Mouse (Mus musculus): ENCODE results near the gene Gadl1. TPM values are rescaled to one million over a fixed set of nuclear protein-coding genes. Genes with fewer than 3 reads are reported as not detected.
A peak's percentile ranks its signal among the peaks of the same experiment; 100 is the strongest.

The Gadl1 gene
- total RNA-seq, 2 experiments from 2014 or later, result 0.82 TPM; not detected in 1

DNA sequence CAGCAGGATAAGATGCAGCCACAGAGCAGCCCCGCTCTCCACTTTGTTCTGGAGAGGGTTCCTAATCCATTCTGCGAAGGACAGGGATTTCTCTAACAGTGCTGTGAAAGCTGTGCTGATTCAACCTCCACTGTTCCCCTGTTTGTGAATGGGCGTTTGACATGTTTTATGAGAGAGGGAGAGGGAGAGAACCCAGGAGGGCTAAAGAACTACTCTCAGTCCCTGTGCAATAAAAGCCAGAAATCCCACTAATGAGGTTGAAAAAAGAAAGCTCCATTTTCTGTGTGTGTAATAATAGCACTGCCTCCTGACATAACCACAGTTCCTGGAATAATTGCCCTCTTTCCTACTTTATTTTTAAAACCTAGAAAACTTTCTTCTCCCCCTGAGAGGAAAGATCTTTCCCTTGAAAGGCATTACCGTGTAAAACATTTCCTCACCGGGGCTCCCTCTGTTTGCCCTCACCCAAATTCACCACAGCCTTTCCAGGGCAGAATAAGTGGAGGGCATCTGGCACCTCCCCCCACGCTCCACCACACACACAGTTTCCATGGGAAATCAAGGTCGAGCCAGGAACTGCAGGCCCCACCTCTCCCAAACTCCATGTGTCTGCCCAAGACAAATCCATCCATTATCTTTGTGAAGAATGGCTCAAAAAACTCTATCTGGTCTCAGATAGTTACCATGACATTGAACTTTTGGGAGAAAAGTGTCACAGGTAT lies 24.1 kb downstream of the Gadl1 start:
- ATAC-seq (replicated peaks; ENCODE audit: poor library complexity, severe bottlenecking), result no peak

DNA sequence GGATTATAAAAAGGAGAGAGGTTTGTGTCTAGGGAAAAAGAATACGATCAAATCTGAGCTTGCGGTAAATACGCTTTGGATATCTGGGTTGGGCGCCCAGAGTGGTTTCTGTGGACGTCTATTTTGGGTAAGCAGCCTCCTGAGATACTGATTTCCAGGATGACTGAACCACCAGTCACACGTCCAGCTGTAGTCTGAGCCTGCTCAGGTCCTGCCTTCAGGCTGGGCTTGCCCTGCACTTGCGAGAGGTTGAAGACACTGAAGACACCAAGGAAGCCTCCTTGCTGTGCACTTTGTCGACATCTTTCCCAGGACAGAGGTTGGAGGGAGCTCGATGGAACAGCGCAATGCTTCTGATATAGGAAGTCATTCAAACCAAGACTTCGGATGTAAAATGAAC lies 25.0 kb downstream of the Gadl1 start:
- no peak for ATAC-seq (replicated peaks; ENCODE audit: poor library complexity, severe bottlenecking)

GRCm38 (mm10) chr9:115936350-115936749 lies 27.1 kb downstream of the Gadl1 start:
- 0 out of 2 replicates have a peak, but pooled peaks have one; percentile 9 for ATAC-seq (replicated peaks; ENCODE audit: poor library complexity, severe bottlenecking)

DNA sequence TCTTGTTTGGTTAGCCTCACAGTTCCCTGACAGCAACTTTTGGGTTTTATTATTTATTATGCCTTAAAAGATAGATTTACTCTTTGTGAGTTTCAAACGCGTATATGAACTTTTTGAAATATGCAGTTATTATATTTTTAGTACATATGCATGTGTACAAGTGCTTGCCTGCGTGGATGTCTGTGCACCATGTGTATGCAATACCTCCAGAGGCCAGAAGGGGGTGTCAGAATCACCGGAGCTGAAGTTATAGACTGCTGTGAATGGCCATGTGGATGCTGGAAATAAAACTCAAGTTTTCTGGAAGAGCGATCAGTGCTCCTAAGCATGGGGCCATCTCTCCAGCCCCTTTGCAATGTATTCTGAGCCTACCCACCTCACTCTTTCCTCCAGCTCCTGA lies 28.7 kb downstream of the Gadl1 start:
- no peak for ATAC-seq (replicated peaks; ENCODE audit: poor library complexity, severe bottlenecking)

- ATAC-seq (replicated peaks; ENCODE audit: poor library complexity, severe bottlenecking), result no peak
Observed at GRCm38 (mm10) chr9:115939420-115939819, 30.2 kb downstream of the Gadl1 start.

- no peak for ATAC-seq (replicated peaks; ENCODE audit: poor library complexity, severe bottlenecking)
Observed at GRCm38 (mm10) chr9:115941171-115941570, 31.9 kb downstream of the Gadl1 start.

GRCm38 (mm10) chr9:115942486-115942885 lies 33.2 kb downstream of the Gadl1 start:
- ATAC-seq (replicated peaks; ENCODE audit: poor library complexity, severe bottlenecking), result no peak

GRCm38 (mm10) chr9:115942989-115943388 lies 33.7 kb downstream of the Gadl1 start:
- ATAC-seq (replicated peaks; ENCODE audit: poor library complexity, severe bottlenecking), result peak; percentile 72

- no peak for ATAC-seq (replicated peaks; ENCODE audit: poor library complexity, severe bottlenecking)
Observed at GRCm38 (mm10) chr9:115943577-115944320, 34.5 kb downstream of the Gadl1 start.

GRCm38 (mm10) chr9:115965056-115965455 lies 55.8 kb downstream of the Gadl1 start:
- ATAC-seq (replicated peaks; ENCODE audit: poor library complexity, severe bottlenecking), result no peak

DNA sequence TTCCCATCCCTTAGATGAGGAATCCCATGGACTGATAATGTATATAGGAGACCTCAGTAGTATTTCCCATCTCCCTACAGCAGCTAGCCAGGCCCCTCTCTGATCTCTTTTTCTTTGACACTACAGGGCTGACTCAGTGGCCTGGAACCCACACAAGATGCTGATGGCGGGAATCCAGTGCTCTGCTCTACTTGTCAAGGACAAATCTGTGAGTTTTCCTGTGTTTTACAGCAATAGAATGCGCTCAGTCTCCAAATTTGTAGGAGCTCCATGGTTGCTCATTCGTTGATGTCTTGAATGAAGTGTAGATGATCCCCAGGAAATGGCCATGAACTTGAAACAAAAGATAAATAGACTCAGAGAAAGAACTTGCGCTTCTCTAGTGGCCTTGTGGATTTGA lies 56.9 kb downstream of the Gadl1 start:
- no peak for ATAC-seq (replicated peaks; ENCODE audit: poor library complexity, severe bottlenecking)

GRCm38 (mm10) chr9:115966746-115967145 lies 57.5 kb downstream of the Gadl1 start:
- ATAC-seq (replicated peaks; ENCODE audit: poor library complexity, severe bottlenecking), result no peak

DNA sequence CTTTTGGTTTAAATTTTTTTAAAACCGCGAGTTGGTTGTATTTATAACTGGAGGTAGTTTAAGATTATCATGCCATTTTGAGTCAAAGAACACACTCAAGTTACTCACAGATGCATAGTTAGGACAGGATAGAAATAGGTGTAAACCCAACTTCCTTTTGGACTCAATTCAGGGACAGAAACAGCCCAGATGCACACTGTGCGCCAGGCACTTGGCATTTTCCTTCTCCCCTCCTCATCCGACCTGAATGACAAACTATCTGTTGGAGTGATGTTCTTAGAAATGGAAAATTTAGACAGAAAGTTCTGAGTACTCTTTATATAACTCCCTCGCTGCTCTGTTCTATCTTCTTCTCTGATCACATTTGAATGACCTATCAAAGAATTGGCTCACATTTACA lies 58.4 kb downstream of the Gadl1 start:
- no peak for ATAC-seq (replicated peaks; ENCODE audit: poor library complexity, severe bottlenecking)

GRCm38 (mm10) chr9:115976901-115977300 lies 67.6 kb downstream of the Gadl1 start:
- no peak for ATAC-seq (replicated peaks; ENCODE audit: poor library complexity, severe bottlenecking)

DNA sequence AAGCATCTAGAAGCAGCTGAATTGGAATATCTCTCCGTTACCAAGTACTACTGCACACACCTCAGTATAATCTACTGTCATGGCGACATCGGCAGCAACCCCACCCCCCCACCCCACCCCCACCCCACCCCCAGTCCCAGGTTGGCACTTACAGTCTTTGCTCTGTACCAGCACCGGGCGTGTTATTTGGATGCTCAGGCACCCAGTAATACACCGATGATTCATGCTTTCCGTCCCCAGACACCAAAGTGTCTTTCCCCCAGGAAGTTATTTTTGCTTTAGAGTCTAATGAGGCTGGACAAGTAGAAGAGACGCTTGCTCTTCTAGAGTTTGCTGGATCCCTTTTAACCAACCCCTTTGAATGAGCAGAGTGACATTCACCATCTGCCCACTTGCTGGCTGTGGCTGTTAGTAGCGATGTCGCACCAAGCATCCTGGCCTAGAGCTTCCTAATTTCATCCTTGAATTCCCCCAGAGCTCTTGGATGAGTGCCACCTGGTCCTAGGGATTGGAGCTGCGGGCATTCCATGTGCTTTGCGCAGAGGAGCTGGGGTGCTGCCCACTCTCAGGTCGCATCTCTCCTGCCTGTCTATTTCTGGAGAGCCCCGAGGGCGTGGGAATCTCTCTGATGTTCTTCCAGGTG lies 68.5 kb downstream of the Gadl1 start:
- ATAC-seq (replicated peaks; ENCODE audit: poor library complexity, severe bottlenecking), result no peak

- no peak for ATAC-seq (replicated peaks; ENCODE audit: poor library complexity, severe bottlenecking)
Observed at GRCm38 (mm10) chr9:115978478-115978877, 69.2 kb downstream of the Gadl1 start.

- ATAC-seq (replicated peaks; ENCODE audit: poor library complexity, severe bottlenecking), result no peak; the same call in 1 of the 2 replicates
Observed at GRCm38 (mm10) chr9:115990661-115991060, 81.4 kb downstream of the Gadl1 start.

DNA sequence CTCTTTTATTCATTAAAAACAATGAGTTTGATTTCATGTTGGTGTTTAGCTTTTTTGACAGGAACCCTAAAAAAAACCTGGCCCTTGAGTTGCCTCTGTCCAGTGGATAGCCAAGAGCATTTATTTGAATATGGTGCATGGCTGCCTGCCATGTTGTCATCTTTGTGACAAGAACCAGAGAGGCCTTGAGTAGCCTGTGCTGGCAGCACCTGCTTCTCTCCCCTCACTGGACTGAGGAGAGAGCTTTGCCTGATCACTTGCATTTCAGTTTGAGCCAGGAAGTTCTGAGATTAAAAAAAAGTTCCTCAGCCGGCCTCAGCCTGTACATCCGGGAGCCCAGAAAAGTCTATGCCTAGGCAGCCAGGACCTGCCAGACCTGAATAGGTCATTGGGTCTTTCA lies 85.5 kb downstream of the Gadl1 start:
- no peak for ATAC-seq (replicated peaks; ENCODE audit: poor library complexity, severe bottlenecking)

GRCm38 (mm10) chr9:115995856-115996560 lies 86.8 kb downstream of the Gadl1 start:
- ATAC-seq (replicated peaks; ENCODE audit: poor library complexity, severe bottlenecking), result no peak

- no peak for ATAC-seq (replicated peaks; ENCODE audit: poor library complexity, severe bottlenecking)
Observed at GRCm38 (mm10) chr9:115998383-115998782, 89.1 kb downstream of the Gadl1 start.
